Mouse (Mus musculus): ENCODE measurements at regions not wholly inside any gene's neighbourhood (a gene's known extent, or its start where the extent isn't known, plus 50 kb on each side); places are given as distances from the start of the nearest gene placed in this dataset.

DNA sequence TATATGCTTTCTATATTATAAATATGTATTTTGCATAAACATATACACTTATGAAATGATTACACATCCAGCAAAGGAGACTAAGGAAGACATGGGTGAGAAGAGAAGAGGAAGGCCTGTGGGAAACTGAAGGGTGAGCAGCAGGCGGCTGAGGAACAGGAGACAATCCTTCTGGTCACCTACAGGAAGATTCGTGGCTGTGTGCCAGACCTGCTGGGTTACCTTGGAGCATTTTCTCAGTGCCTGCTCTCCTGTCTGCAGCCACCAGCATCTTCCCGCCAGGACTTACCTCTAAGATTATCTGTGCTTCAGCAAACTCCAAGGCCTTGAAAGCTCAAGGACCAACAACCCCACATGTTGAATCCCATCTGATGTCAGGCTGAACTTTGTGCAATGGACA lies 258.3 kb upstream of the 3110018I06Rik start:
- H3K27me3 ChIP-seq (ENCODE audit: control insufficient read depth, insufficient read depth, low read length) = no peaks in the 10 kb centered on the region
- no peaks in the 10 kb centered on the region for H3K36me3 ChIP-seq (ENCODE audit: control insufficient read depth, insufficient read depth, low read length)
- H3K4me1 ChIP-seq (ENCODE audit: control insufficient read depth, insufficient read depth, low read length) = no peaks in the 10 kb centered on the region
- TF ChIP-seq CTCF (IDR thresholded peaks at IDR 0.05; ENCODE audit: control insufficient read depth, insufficient read depth, insufficient replicate concordance, low read depth, low read length) (no peak), POLR2A (IDR thresholded peaks at IDR 0.05; ENCODE audit: control insufficient read depth, low read depth, low read length) (no peak)
- H3K27ac ChIP-seq (ENCODE audit: control insufficient read depth, insufficient read depth, low read depth, low read length) = no peak overlapping the region
- H3K4me3 ChIP-seq (ENCODE audit: control insufficient read depth, low read depth, low read length) = no peak overlapping the region

DNA sequence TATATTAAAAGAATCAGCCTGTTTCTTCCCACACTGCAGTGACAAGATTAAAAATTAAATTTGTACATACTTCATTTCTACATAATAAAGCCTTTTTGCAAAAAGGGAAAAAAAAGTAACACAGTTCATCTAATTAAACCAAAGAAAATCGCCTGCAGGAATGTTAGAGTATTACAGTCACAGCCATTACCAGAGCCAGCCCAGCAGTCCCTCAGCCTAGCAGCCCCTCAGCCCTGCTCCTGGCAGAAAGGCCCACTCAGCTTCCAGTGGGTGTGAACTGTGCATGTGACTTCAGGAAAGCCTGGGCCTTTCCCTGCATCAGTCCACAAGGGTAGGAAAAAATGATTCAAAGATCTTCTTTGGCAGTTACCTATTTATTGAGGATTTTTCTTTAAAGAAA lies 256.8 kb upstream of the 3110018I06Rik start:
- Histone ChIP-seq H3K27ac (ENCODE audit: control insufficient read depth, insufficient read depth, low read depth, low read length) (no peak overlapping the region), H3K4me1 (ENCODE audit: control insufficient read depth, insufficient read depth, low read length) (no peaks in the 10 kb centered on the region), H3K4me3 (ENCODE audit: control insufficient read depth, low read depth, low read length) (no peak overlapping the region), H3K27me3 (ENCODE audit: control insufficient read depth, insufficient read depth, low read length) (no peaks in the 10 kb centered on the region), H3K36me3 (ENCODE audit: control insufficient read depth, insufficient read depth, low read length) (no peaks in the 10 kb centered on the region)
- TF ChIP-seq CTCF (IDR thresholded peaks at IDR 0.05; ENCODE audit: control insufficient read depth, insufficient read depth, insufficient replicate concordance, low read depth, low read length) = no peak
- TF ChIP-seq POLR2A (IDR thresholded peaks at IDR 0.05; ENCODE audit: control insufficient read depth, low read depth, low read length) = no peak

DNA sequence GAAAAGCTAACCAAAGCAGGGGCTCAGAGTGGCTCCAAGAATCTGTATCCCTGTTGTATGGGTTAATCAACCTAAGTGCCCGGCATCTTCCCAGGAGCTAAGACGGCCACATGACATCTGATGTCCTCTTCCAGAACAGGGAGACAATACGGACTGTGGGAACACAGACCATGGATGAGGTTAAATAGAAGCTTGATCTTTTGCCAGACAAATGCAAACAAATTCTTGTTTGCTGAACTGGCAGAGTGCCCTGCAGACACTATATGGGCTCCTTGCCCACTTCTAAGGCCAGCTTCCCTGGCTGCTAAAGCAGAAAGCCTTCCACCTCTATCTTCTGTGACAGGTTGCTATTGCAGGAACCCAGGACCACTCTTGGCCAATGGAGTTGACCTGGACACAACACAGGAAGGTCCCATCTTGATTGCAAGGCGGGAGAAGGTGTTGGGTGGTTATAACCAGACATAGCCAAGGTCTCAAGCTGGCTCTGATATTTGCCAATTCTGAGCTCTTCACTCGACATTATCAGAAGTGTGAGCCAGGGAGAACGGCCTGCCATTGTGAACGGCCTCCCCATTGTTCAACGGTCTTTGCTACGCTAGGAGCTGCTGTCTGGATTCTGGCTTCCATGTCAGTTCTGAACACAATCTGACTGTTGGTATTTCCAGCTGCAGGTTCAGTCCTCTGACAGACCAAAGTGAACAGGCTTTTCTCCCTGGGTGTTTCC lies 237.5 kb upstream of the 3110018I06Rik start:
- Histone ChIP-seq H3K4me3 (ENCODE audit: control insufficient read depth, low read depth, low read length) (no peak overlapping the region), H3K36me3 (ENCODE audit: control insufficient read depth, insufficient read depth, low read length) (no peaks in the 10 kb centered on the region), H3K27ac (ENCODE audit: control insufficient read depth, insufficient read depth, low read depth, low read length) (no peak overlapping the region), H3K4me1 (ENCODE audit: control insufficient read depth, insufficient read depth, low read length) (no peaks in the 10 kb centered on the region), H3K27me3 (ENCODE audit: control insufficient read depth, insufficient read depth, low read length) (no peaks in the 10 kb centered on the region)
- TF ChIP-seq CTCF (IDR thresholded peaks at IDR 0.05; ENCODE audit: control insufficient read depth, insufficient read depth, insufficient replicate concordance, low read depth, low read length) (no peak), POLR2A (IDR thresholded peaks at IDR 0.05; ENCODE audit: control insufficient read depth, low read depth, low read length) (no peak)

DNA sequence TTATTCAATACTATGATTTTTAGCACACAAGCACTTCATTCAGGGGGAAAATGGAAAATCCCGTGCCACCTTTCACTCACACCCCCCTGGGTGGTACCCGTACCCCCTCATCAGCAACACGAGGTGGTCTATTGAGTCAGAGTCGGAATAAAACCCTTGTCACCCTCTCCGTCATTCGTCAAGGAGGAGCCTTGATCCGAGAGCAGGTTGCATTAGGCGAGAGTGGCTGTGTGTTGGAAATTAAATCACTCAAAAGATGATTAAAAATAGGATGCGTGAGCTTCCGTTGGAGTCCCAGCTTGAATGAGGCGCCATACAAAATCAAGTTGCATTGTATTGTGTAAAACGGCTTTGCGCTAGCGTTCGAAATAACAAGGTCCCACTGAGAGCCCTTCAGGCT lies 236.5 kb upstream of the 3110018I06Rik start:
- Histone ChIP-seq H3K36me3 (ENCODE audit: control insufficient read depth, insufficient read depth, low read length) (no peaks in the 10 kb centered on the region), H3K27me3 (ENCODE audit: control insufficient read depth, insufficient read depth, low read length) (no peaks in the 10 kb centered on the region), H3K27ac (ENCODE audit: control insufficient read depth, insufficient read depth, low read depth, low read length) (no peak overlapping the region), H3K4me1 (ENCODE audit: control insufficient read depth, insufficient read depth, low read length) (no peaks in the 10 kb centered on the region), H3K4me3 (ENCODE audit: control insufficient read depth, low read depth, low read length) (no peak overlapping the region)
- no peak for TF ChIP-seq CTCF (IDR thresholded peaks at IDR 0.05; ENCODE audit: control insufficient read depth, insufficient read depth, insufficient replicate concordance, low read depth, low read length)
- TF ChIP-seq POLR2A (IDR thresholded peaks at IDR 0.05; ENCODE audit: control insufficient read depth, low read depth, low read length) = no peak

DNA sequence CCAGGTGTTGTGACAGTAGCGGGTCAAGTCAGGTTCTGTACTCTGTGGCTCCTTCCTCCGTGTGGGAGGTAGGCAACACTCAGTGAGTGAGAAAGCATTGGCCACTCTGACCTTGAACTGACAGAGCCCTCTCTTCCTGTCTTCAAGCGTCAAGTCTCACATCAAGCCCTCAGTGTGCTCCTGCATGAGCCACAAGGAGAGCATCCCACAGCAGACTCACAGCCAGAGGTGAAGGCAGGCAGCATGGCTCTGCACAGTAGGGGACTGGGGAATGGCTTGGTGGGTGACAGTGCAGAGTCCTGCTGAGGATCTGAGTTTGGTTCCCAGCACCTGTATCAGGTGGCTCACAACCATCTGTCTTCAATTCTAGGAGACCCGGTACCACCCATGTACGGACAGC lies 226.4 kb upstream of the 3110018I06Rik start:
- Histone ChIP-seq H3K27ac (ENCODE audit: control insufficient read depth, insufficient read depth, low read depth, low read length) (no peak overlapping the region), H3K27me3 (ENCODE audit: control insufficient read depth, insufficient read depth, low read length) (no peaks in the 10 kb centered on the region), H3K36me3 (ENCODE audit: control insufficient read depth, insufficient read depth, low read length) (no peaks in the 10 kb centered on the region), H3K4me1 (ENCODE audit: control insufficient read depth, insufficient read depth, low read length) (no peaks in the 10 kb centered on the region), H3K4me3 (ENCODE audit: control insufficient read depth, low read depth, low read length) (no peak overlapping the region)
- TF ChIP-seq CTCF (IDR thresholded peaks at IDR 0.05; ENCODE audit: control insufficient read depth, insufficient read depth, insufficient replicate concordance, low read depth, low read length) = no peak
- no peak for TF ChIP-seq POLR2A (IDR thresholded peaks at IDR 0.05; ENCODE audit: control insufficient read depth, low read depth, low read length)

DNA sequence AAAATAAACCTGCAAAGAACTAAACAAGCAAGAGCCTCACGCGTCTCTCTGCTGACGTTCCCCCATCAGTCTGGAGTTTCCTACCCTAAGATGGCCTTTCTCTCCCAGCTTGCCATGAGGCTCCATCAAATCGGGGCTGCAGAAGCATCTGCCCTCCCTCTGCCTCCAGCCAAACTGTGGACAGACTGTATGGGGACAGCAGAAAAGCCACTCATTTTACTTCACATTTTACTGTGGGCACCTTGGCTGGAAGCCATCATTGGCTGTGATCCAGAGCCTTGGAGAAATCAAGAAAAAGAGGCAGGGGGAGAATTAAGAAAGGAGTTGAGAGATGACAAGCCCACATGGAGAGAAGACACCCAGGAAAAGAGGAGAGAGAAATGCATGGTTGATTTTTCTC lies 225.9 kb upstream of the 3110018I06Rik start:
- Histone ChIP-seq H3K36me3 (ENCODE audit: control insufficient read depth, insufficient read depth, low read length) (no peaks in the 10 kb centered on the region), H3K4me1 (ENCODE audit: control insufficient read depth, insufficient read depth, low read length) (no peaks in the 10 kb centered on the region), H3K4me3 (ENCODE audit: control insufficient read depth, low read depth, low read length) (no peak overlapping the region), H3K27ac (ENCODE audit: control insufficient read depth, insufficient read depth, low read depth, low read length) (no peak overlapping the region), H3K27me3 (ENCODE audit: control insufficient read depth, insufficient read depth, low read length) (no peaks in the 10 kb centered on the region)
- TF ChIP-seq CTCF (IDR thresholded peaks at IDR 0.05; ENCODE audit: control insufficient read depth, insufficient read depth, insufficient replicate concordance, low read depth, low read length) (no peak), POLR2A (IDR thresholded peaks at IDR 0.05; ENCODE audit: control insufficient read depth, low read depth, low read length) (no peak)

DNA sequence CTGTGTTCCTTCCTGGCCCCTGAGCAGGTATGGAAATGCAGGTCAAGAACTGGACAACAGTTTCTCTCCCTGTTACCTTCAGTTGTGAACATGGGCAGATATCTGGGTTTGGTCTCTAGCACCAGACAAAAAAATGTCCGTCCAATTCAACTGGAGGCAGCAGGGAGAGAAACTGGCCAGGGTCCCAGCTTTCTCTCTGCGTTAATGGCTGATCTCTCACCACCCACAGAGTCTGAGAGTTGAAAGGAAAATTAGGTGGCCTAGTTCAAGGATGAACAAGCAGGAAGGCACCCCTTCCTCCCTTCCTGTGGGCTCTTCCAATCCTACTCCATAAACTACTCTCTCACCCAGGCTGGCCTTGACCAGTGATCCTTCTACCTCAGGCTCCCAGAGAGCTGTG lies 221.7 kb upstream of the 3110018I06Rik start:
- H3K4me1 ChIP-seq (ENCODE audit: control insufficient read depth, insufficient read depth, low read length) = no peaks in the 10 kb centered on the region
- H3K36me3 ChIP-seq (ENCODE audit: control insufficient read depth, insufficient read depth, low read length) = no peaks in the 10 kb centered on the region
- no peak overlapping the region for H3K4me3 ChIP-seq (ENCODE audit: control insufficient read depth, low read depth, low read length)
- H3K27ac ChIP-seq (ENCODE audit: control insufficient read depth, insufficient read depth, low read depth, low read length) = no peak overlapping the region
- no peaks in the 10 kb centered on the region for H3K27me3 ChIP-seq (ENCODE audit: control insufficient read depth, insufficient read depth, low read length)
- no peak for TF ChIP-seq POLR2A (IDR thresholded peaks at IDR 0.05; ENCODE audit: control insufficient read depth, low read depth, low read length)
- TF ChIP-seq CTCF (IDR thresholded peaks at IDR 0.05; ENCODE audit: control insufficient read depth, insufficient read depth, insufficient replicate concordance, low read depth, low read length) = no peak

Data from testis, adult 2 months (tissue).